Mouse (Mus musculus) bone marrow macrophage, adult 2 months (primary cell): ENCODE results near the gene Zfp831. TPM values are rescaled to one million over a fixed set of nuclear protein-coding genes. Genes with fewer than 3 reads are reported as not detected.

ENCODE experiments used
- H3K27ac ChIP-seq: 2 replicates; pipeline ENCODE4 v1.5.1; 2012; ENCODE audit warnings: low read depth, low read length; ENCODE audit not compliant: insufficient read depth
- H3K4me1 ChIP-seq: 2 replicates; pipeline ENCODE4 v1.6.1; 2012; ENCODE audit warnings: low read length; ENCODE audit not compliant: control insufficient read depth, insufficient read depth
- H3K4me3 ChIP-seq: 2 replicates; pipeline ENCODE4 v1.5.1; 2012; ENCODE audit warnings: mild to moderate bottlenecking, low read length, moderate library complexity; ENCODE audit not compliant: insufficient read depth
- CTCF ChIP-seq: IDR thresholded peaks from 2 replicates; pipeline ENCODE4 v1.5.1; 2012; ENCODE audit warnings: low read depth, mild to moderate bottlenecking, low read length, moderate library complexity
- POLR2A ChIP-seq: IDR thresholded peaks from 2 replicates; pipeline ENCODE4 v1.6.1; 2012; ENCODE audit warnings: mild to moderate bottlenecking, low read depth, low read length, borderline replicate concordance
- polyA plus RNA-seq: library from polyadenylated mRNA; stranded (reverse); fragments of >200 nt; gene quantifications from 2 replicates; pipeline ENCODE4 v1.2.4, GENCODE M21; 2012; ENCODE audit not compliant: missing spikeins, insufficient read depth, insufficient read length

Gene Zfp831
- polyA plus RNA-seq, 1 experiment = not detected

DNA sequence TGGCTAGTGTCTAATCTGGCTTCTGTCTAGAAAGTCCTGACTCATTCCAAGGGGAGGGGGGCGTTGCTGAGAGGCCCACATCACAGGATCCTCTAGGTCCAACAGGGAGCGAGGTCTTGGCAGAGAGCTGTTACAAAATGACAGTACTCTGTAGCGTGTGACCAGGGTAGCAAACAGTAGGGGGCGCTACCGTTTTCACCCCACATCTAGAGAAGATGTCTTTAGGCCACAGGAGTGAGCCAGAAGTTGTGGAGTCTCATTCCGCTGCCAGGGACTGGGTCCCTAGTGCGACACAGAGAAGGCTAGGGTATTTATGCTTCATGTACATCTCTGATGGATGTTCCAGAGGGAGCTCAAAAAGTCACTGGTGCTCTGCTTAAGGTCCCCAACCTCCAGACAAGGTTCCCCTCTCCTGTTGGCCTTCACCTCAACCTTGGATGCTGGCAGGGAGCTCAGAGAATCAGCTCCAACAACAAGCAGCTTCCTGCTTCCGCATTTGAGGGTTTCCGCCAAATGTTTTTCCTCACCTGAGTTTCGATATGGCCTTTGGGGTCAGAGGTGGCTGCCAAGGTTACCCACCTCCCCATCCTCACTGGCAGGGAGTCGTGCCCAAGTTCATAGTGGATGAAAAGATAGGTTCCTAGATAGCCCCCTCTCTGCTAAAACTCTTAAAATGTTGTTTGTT is 29.3 kb downstream of the Zfp831 start:
- no peak for TF ChIP-seq POLR2A
- peak; percentile 23; the same call in 1 of the 2 replicates for TF ChIP-seq CTCF
- Histone ChIP-seq H3K27ac (no peak overlapping the region), H3K4me1 (no peaks in the 10 kb centered on the region), H3K4me3 (no peak overlapping the region)

DNA sequence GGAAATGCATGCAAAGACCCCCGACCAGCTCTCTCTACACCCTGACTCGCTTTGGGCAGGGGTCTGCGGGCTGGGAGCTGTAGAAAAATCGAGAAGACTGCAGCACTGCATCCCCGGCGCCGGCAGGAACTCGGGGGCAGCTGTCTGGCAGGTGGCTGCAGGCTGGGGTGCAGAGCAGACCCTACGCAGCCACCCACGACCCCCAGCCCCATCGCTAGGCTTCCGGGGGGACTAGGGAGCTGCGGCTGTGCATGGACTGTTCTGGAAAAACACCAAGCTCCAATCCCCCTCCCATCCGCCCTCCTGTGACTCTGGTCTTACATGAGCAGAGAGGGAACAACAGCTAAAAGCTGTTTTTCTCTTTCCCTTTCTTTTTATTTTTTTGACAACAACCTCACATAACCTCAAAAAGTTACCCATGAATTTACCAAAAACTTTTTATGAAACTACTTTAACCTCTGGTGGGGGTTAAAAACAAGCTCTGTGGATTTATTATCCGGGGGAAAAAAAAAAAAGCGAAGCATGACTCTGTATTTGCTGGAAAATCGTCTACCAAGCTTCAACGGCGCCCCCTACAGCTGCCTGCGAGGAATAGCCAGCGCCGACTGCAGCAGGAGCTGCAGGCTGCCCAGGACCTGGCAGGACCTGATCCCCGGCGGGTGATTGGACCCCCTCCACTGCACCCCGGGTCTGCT is 30.4 kb downstream of the Zfp831 start:
- peak overlapping the region; percentile 37 for H3K4me3 ChIP-seq
- TF ChIP-seq CTCF (peak; percentile 81), POLR2A (no peak)
- H3K27ac ChIP-seq = no peak overlapping the region
- H3K4me1 ChIP-seq = no peaks in the 10 kb centered on the region

DNA sequence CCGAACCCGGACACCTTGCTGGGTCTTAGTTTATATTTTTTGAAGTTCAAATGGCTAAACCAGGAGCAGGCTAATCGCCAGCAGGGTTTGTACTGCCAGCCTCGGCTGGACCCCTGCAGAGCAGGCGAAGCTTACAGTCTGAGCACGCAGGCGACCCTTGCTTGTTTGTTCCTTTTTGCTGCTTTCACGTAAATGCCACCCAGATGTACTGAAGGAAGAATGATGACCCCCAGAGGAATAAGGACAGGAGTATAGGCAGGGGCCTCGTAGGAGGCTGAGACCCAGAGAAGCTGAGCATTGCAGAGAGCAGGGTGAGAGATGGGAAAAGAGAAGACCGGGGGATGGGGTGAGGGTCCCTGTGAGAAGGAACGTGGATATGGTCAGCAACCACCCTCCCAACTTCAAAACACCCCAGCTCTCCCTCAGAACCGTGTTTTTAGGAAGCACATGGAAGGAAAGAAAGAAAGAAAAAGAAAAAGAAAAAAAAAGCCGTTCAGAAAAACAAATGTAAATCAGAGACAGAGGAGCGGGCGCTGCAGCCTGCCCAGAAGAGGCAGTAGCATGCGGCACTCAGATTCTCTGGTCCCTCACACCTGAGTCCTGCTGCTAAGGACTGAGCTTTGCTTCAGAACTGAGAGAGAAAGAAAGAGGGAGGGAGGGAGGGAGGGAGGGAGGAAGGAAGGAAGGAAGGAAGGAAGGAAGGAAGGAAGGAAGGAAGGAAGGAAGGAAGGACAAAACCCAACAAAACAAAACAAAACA is 31.1 kb downstream of the Zfp831 start:
- no peak overlapping the region for H3K4me3 ChIP-seq
- no peaks in the 10 kb centered on the region for H3K4me1 ChIP-seq
- H3K27ac ChIP-seq = no peak overlapping the region
- TF ChIP-seq CTCF = no peak

DNA sequence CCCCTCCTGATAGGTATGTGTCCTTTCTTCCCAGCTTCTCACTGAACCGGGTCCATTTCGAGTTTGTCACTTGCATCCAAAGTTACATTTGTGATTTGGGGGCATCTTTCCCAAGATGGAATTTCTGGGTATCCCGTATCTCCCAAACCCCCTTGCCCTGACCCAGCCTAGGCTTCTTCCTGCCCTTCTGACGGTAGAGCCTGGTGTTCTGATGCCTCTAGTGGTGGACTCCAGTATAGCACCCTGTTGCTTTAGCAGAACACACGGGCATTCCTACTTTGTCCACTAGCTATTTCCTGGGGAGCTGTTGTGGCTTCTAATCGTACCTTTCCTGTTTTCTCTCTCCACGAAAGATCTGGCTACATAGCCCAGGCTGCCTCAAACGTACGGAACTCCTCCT is 32.3 kb downstream of the Zfp831 start:
- H3K4me3 ChIP-seq = no peak overlapping the region
- no peak overlapping the region for H3K27ac ChIP-seq
- no peak for TF ChIP-seq POLR2A
- TF ChIP-seq CTCF = peak; percentile 62
- no peaks in the 10 kb centered on the region for H3K4me1 ChIP-seq

DNA sequence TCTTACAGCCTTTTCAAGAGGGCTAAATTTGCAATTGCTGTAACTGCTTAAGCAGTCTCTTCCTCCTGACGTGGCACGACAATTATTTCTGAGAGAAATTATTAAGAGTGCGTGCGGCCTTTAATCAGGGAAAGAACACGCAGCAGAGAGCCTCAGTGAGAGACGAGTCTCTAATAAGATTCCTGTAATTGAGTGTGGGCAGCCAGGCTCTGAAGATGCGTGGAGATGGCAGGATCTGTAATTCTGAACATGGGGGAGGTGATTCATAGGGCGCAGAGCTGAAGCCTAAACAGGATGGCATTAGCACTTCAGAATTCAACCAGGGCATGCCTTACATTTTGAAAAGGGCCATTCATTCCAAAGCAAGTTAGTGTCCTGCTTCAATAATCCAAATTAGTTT is 58.0 kb downstream of the Zfp831 start:
- no peak for TF ChIP-seq POLR2A
- no peak for TF ChIP-seq CTCF

DNA sequence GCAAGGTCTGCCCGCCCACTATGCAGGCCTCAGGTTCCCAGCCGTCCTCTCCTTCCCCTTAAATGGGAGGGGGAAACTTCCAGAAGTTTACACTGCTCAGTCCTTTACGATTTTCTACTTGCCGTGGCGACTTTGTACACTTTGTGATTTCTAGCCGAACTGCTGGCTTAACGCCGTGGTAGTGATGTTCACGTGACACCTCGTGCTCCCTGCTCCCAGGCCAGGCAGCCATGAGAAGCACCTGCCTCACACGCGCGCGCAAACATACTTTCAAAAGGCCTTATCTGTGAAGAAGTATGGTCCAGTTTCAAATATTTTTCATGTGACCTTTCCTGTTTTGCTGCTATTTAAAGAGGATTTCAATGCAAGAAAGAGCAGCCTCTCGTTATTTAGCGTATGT is 63.8 kb downstream of the Zfp831 start:
- Histone ChIP-seq H3K4me3 (no peak overlapping the region), H3K27ac (no peak overlapping the region), H3K4me1 (no peaks in the 10 kb centered on the region)
- TF ChIP-seq POLR2A = no peak
- TF ChIP-seq CTCF = no peak

More for the DNA sequence above, 58.0 kb downstream of the Zfp831 start:
- Histone ChIP-seq H3K4me1 (no peaks in the 10 kb centered on the region), H3K4me3 (no peak overlapping the region), H3K27ac (no peak overlapping the region)

DNA sequence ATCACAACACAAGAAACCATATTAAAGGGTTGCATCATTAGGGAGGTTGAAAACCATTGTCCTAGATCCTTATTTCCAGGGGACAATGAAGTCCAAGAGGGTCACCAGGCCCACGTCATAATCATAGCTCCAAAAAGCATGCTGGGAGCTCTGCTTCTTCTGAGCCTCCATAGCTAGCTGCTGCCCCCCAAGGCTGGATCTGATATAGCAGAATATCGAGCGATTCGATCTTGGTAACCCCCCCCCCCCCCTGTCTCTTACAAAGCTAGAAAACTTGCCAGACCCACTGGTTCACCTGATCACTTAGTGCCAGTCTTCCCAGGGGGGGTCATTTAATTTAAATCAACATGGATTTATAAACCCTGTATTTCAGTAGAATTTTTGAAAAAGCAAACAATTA is 65.3 kb downstream of the Zfp831 start:
- TF ChIP-seq POLR2A (no peak), CTCF (no peak)
- Histone ChIP-seq H3K27ac (no peak overlapping the region), H3K4me3 (no peak overlapping the region), H3K4me1 (no peaks in the 10 kb centered on the region)

DNA sequence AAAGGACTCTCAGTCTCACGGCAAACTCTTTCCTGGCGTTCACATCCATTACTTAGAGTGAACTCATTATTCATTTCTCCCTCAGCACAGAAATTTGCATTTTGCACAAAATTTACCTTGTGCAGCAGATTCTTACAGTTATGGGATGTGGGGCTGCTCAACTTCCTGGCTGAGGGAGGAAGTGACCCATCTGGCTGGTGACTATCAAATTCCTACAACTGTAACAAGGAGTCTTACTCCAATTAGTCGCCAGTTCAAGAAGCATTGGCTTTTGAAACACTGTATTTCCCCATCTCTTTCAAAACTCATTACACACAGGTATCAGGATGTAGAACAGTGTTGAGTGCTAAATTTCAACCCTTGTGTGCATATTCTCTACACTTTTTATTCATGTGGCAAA is 66.9 kb downstream of the Zfp831 start:
- H3K4me3 ChIP-seq = no peak overlapping the region
- no peak overlapping the region for H3K27ac ChIP-seq
- TF ChIP-seq POLR2A (no peak), CTCF (no peak)
- H3K4me1 ChIP-seq = no peaks in the 10 kb centered on the region

DNA sequence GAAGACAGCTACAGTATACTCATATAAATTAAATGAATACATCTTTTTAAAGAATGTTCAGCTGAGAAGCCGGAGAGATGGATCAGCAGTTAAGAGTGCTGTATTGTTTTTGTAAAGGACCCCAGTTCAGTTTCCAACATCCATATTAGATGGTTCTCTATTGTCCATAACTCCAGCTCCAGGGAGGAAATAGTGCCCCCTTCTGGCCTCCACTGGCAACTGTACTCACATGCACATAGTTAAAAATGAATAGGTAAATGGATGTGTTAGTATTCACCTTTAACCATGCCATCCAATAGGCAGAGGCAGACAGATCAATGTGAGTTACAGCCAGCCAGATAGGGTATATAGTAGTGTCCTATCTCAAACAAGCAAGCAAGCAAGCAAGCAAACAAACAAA is 68.7 kb downstream of the Zfp831 start:
- Histone ChIP-seq H3K27ac (no peak overlapping the region), H3K4me3 (no peak overlapping the region), H3K4me1 (no peaks in the 10 kb centered on the region)
- TF ChIP-seq POLR2A = no peak

DNA sequence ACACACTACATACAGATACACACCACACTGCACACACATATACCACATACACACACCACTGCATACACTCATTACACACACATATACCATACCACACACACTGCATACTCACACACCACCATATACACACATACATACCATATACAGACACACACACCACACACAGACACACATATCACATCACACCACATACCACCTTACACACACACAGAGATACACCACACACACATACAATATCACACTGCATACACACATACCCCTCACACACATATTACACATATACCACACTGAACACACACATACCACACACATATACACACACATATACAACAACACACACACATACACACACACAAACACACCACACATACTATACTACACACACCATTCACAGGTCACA is 72.6 kb downstream of the Zfp831 start:
- Histone ChIP-seq H3K4me3 (no peak overlapping the region), H3K27ac (no peak overlapping the region), H3K4me1 (no peaks in the 10 kb centered on the region)
- TF ChIP-seq POLR2A (no peak), CTCF (no peak)
